Mouse (Mus musculus): ENCODE results near the gene Gm28038.

DNA sequence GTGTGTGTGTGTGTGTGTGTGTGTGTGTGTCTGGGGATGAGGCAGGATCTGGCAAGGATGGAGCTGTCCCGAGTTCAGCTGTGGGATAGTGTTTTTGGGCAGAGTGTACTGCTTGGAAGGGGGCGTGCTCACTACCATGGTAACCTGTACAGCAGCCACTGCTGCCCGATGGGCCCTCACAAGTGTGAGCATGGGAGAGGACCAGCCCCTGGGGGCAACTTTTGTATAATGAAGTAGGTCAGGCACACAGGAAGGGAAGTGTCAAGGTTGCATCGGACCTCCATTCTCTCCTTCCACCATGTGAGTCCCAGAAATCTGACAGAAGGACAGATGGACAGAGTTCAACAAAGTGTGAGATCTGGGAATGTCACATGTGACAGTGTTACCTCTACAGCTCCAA lies 33.2 kb upstream of the Gm28038 start:
- no peak for TF ChIP-seq CTCF (IDR thresholded peaks at IDR 0.05)
- TF ChIP-seq EP300 (IDR thresholded peaks at IDR 0.05; ENCODE audit: insufficient read depth, low read depth, low read length), result no peak
